Mouse (Mus musculus) heart, embryonic 12.5 days (tissue): Measurements from ENCODE around the gene Zcchc7. TPM values are rescaled to one million over a fixed set of nuclear protein-coding genes. Genes with fewer than 3 reads are reported as not detected.
"Not testable (repeated sequence)": the region's sequence is repeated elsewhere in the genome, so short reads cannot be mapped to it uniquely, and the experiment has no call there.

Experiments used
- ATAC-seq: fragments of 200-750 bp; cut with Nextera tagmentation; 2 replicates; pipeline ENCODE4 v1.8.0; 2017; ENCODE audit warnings: moderate TSS enrichment, moderate library complexity; ENCODE audit not compliant: insufficient number of reproducible peaks, low FRiP score
- H3K27ac ChIP-seq: fragments of 300-500 bp; sonication (generic); 2 replicates; pipeline ENCODE4 v1.5.1; 2016; ENCODE audit warnings: mild to moderate bottlenecking, moderate library complexity; ENCODE audit not compliant: poor library complexity, severe bottlenecking
- H3K27me3 ChIP-seq: fragments of 300-500 bp; sonication (generic); replicated peaks from 2 replicates; pipeline ENCODE4 v1.6.1; 2016; ENCODE audit warnings: mild to moderate bottlenecking, moderate library complexity
- H3K36me3 ChIP-seq: fragments of 300-500 bp; sonication (generic); 2 replicates; pipeline ENCODE4 v1.6.1; 2016; ENCODE audit warnings: mild to moderate bottlenecking, moderate library complexity
- H3K4me1 ChIP-seq: fragments of 300-500 bp; sonication (generic); replicated peaks from 2 replicates; pipeline ENCODE4 v1.6.1; 2016; ENCODE audit warnings: mild to moderate bottlenecking
- H3K4me2 ChIP-seq: fragments of 300-500 bp; sonication (generic); 2 replicates; pipeline ENCODE4 v1.6.1; 2016; ENCODE audit warnings: mild to moderate bottlenecking, moderate library complexity
- H3K4me3 ChIP-seq: fragments of 300-500 bp; sonication (generic); 2 replicates; pipeline ENCODE4 v1.5.1; 2016; ENCODE audit warnings: mild to moderate bottlenecking
- H3K9ac ChIP-seq: fragments of 300-500 bp; sonication (generic); 2 replicates; pipeline ENCODE4 v1.6.1; 2016; ENCODE audit warnings: mild to moderate bottlenecking, moderate library complexity
- H3K9me3 ChIP-seq: fragments of 300-500 bp; sonication (generic); replicated peaks from 2 replicates; pipeline ENCODE4 v1.6.1; 2016; ENCODE audit warnings: mild to moderate bottlenecking, moderate library complexity
- WGBS: fragments of 180-500 bp; shearing (Covaris S2); methylation state at CpG from one replicate; pipeline ENCODE4 v1.1.7; 2016; 5-methylcytosine and 5-hydroxymethylcytosine counted together
- polyA plus RNA-seq: library from polyadenylated mRNA; unstranded; fragments of >200 nt; fragmentation: Nextera tagmentation; extraction: Ambion mirVana; gene quantifications from 2 replicates; pipeline ENCODE4 v1.2.1, GENCODE M21; 2016

Zcchc7 gene
- polyA plus RNA-seq, 1 experiment from 2014 or later = 22.0 TPM

DNA sequence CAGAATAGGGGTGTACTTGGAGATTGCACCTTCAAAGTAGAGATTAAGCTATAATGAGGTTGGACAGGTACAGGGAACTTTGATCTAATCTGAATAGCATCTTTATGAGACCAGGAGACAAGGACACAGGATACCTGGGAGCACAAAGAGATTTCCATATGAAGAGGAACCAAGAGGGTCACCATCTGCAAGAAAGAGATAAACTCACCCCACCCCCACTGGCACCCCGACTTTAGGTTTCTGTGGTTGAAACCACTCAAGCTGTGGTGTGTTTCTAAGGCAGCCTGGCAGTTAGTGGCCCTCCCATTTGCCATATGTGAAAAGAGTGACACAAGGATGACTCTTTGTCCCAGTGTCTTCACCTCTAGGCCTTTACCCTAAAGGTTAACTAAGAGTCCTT is 186.6 kb downstream of the Zcchc7 start:
- Histone ChIP-seq H3K4me2 (no peak overlapping the region), H3K9me3 (no peaks in the 10 kb centered on the region), H3K9ac (no peak overlapping the region), H3K4me1 (no peaks in the 10 kb centered on the region), H3K4me3 (no peak overlapping the region), H3K27ac (no peak overlapping the region), H3K36me3 (no peaks in the 10 kb centered on the region), H3K27me3 (no peaks in the 10 kb centered on the region; the same call in 1 of the 2 replicates)
- WGBS = 81% methylated on average over 1 of the region's 1 CpGs
- ATAC-seq = no peak

DNA sequence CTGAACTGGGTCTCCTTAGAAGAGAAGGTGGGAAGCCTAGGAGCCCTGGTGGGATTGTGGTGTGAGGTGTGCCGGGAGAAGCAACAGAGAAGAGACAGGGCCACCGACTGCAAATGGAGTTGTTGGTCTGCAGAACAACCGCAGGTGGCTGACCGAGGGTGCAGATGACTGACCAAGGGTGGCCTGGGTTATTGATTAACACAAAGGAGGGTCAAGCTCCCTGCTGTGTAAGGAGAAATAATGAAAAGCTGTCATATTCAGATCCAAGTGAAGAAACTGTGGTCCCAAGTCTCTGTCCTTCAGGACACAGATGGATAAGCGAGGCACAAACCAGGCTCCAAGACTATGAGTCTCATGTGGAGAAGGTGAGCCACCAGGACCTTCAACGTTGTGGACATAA is 187.8 kb downstream of the Zcchc7 start:
- no peak for ATAC-seq
- WGBS = 77% methylated on average over 6 of the region's 6 CpGs

DNA sequence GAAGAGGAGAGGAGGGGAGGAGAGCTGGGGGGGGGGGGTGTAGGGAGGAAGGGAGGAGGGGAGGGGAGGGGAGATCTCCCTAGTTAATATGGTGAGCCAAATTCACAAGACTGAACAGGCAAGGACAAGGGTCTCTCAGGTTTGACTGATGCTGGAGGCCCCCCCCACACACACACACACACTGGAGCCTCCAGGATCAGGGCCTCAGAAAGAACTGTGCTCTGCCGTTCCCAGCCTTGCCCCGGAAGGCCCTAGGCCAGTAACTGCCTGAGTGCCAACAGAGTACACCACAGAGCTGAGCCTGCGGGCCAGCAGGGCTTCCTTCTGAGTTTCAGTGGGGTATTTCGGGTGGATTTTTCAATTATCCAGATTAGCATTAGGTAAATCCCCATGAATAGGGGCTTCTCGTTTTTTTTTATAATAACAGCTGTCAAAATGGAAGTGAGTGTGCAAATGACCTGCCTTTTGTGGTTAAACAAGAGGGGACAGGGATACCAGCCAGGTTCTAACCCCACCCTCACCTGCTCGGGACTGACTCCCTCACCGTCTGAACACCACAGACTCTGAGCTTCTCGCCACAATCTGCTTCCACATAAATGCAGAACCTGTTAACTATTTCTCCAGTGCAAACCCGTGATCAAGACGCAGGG is 188.9 kb downstream of the Zcchc7 start:
- no peak for ATAC-seq
- Histone ChIP-seq H3K4me1 (no peaks in the 10 kb centered on the region), H3K9ac (no peak overlapping the region), H3K27ac (no peak overlapping the region), H3K9me3 (no peaks in the 10 kb centered on the region), H3K4me3 (no peak overlapping the region), H3K36me3 (no peaks in the 10 kb centered on the region), H3K27me3 (no peaks in the 10 kb centered on the region; the same call in 1 of the 2 replicates), H3K4me2 (no peak overlapping the region)
- WGBS = 73% methylated on average over 10 of the region's 10 CpGs

More for the DNA sequence above, 187.8 kb downstream of the Zcchc7 start:
- H3K9ac ChIP-seq = no peak overlapping the region
- H3K4me3 ChIP-seq = no peak overlapping the region
- no peaks in the 10 kb centered on the region for H3K36me3 ChIP-seq
- no peaks in the 10 kb centered on the region for H3K4me1 ChIP-seq
- no peaks in the 10 kb centered on the region for H3K9me3 ChIP-seq
- no peak overlapping the region for H3K27ac ChIP-seq
- H3K4me2 ChIP-seq = no peak overlapping the region
- H3K27me3 ChIP-seq = no peaks in the 10 kb centered on the region; the same call in 1 of the 2 replicates

DNA sequence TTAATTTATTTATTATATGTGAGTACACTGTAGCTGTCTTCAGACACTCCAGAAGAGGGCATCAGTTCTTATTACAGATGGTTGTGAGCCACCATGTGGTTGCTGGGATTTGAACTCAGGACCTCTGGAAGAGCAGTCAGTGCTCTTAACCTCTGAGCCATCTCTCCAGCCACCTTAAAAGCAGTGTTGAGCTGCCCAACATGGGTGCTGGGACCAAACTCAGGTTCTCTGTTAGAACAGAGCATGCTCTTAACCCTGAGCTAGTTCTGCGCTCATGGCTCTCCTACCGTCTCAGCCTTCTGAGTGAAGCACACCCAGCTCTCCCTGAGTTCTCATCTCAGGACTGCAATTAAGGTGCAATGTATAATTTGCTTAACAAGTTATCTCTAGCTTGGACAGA is 190.4 kb downstream of the Zcchc7 start:
- not testable (repeated sequence) for H3K4me2 ChIP-seq, H3K9ac ChIP-seq, H3K27ac ChIP-seq, H3K36me3 ChIP-seq, H3K27me3 ChIP-seq, H3K4me1 ChIP-seq, ATAC-seq, H3K9me3 ChIP-seq, H3K4me3 ChIP-seq
- 100% methylated on average over 2 of the region's 2 CpGs for WGBS

DNA sequence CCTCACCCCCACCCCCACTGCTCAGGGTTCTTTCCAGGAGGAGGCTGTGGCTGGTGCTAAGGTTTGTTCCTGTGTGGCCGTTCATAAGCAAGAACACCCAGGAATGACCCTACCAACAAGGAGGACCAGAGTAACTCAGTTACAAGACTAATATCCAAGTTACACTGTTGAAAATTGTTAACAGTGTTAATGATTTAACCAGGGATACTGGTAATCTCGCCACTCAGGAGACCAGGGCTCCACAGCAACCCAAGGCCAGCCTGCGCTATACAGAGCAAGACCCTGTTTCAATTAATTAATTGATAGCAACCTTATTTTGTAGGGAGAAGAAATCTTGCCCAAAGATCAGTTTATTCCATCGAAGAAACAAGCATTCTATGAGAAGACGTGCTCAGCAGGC is 191.8 kb downstream of the Zcchc7 start:
- H3K36me3 ChIP-seq = no peaks in the 10 kb centered on the region
- H3K4me3 ChIP-seq = no peak overlapping the region
- no peaks in the 10 kb centered on the region for H3K27me3 ChIP-seq
- H3K27ac ChIP-seq = no peak overlapping the region
- H3K4me1 ChIP-seq = no peaks in the 10 kb centered on the region
- WGBS = 88% methylated on average over 5 of the region's 5 CpGs
- no peak overlapping the region for H3K9ac ChIP-seq
- no peaks in the 10 kb centered on the region for H3K9me3 ChIP-seq
- no peak for ATAC-seq
- no peak overlapping the region for H3K4me2 ChIP-seq

DNA sequence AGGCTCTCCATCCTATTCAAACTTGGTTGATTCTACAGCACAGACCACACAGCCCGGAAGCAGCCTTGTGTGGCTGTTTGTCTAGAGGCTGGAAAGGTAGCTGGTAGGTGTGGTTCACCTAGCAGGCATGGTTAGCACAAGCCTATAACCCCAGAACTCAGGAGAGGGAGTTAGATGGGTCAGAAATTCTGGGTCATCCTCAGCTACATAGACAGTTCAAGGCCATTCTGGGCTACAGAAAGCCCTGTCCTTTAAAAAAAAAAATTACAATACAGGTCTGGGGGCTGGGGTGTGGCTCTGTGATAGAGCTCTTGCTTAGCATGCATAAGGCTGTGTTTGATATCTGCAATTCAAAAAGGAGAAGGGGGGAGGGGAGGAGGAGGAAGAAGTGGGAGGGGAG is 192.6 kb downstream of the Zcchc7 start:
- no peak overlapping the region for H3K4me3 ChIP-seq
- H3K27me3 ChIP-seq = no peaks in the 10 kb centered on the region
- H3K4me2 ChIP-seq = no peak overlapping the region
- no peaks in the 10 kb centered on the region for H3K36me3 ChIP-seq
- no peak for ATAC-seq
- no peaks in the 10 kb centered on the region for H3K9me3 ChIP-seq
- H3K27ac ChIP-seq = no peak overlapping the region
- no peak overlapping the region for H3K9ac ChIP-seq
- WGBS = 76% methylated on average over 1 of the region's 1 CpGs
- no peaks in the 10 kb centered on the region for H3K4me1 ChIP-seq

DNA sequence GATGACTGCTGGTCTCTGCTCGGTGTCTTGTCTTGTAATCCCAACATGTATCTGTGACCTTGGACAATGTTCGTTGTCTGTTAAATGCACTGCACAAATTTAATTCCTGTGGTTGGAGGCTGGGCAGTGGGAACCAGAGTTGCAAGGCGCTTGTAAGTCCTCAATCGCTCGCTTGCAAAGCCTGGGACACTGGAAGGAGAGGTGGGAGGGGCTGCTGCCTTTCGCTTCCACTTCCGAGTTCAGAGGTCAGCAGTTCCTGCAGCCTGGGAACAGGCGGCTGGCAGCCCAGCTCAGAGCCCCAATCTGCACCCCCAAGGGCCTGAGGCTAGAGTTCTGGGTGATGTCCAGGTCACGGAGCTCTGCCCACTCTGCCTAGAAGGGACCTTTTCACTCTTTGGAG is 197.4 kb downstream of the Zcchc7 start:
- H3K27ac ChIP-seq = no peak overlapping the region
- no peak overlapping the region for H3K4me2 ChIP-seq
- no peak for ATAC-seq
- no peaks in the 10 kb centered on the region for H3K36me3 ChIP-seq
- H3K27me3 ChIP-seq = no peaks in the 10 kb centered on the region
- WGBS = 68% methylated on average over 9 of the region's 9 CpGs
- no peak overlapping the region for H3K9ac ChIP-seq
- H3K4me3 ChIP-seq = no peak overlapping the region
- no peaks in the 10 kb centered on the region for H3K4me1 ChIP-seq
- H3K9me3 ChIP-seq = no peaks in the 10 kb centered on the region

DNA sequence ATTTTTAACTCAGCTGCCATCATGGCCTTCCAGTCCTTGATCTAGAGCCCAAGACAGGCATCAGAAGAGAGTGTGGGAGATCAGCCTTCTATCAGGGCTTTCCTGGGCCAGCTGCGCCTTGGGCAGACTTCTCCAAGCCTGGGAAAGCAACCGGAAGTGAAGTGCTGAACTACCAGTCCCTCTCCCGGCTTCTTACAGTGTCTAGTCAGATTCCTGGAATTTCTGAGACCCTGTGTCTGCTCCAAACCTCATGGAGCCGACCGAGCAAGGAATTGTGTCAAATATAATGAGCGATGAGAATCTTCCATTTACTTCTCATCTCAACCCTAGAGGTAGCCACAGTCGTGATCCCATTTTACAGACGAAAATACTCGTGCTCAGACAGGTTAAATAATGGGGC is 203.1 kb downstream of the Zcchc7 start:
- H3K4me1 ChIP-seq = no peaks in the 10 kb centered on the region
- H3K4me2 ChIP-seq = no peak overlapping the region
- WGBS = 77% methylated on average over 9 of the region's 9 CpGs
- H3K27ac ChIP-seq = no peak overlapping the region
- H3K9me3 ChIP-seq = no peaks in the 10 kb centered on the region
- H3K4me3 ChIP-seq = no peak overlapping the region
- ATAC-seq = no peak
- no peak overlapping the region for H3K9ac ChIP-seq
- H3K27me3 ChIP-seq = no peaks in the 10 kb centered on the region
- no peaks in the 10 kb centered on the region for H3K36me3 ChIP-seq

DNA sequence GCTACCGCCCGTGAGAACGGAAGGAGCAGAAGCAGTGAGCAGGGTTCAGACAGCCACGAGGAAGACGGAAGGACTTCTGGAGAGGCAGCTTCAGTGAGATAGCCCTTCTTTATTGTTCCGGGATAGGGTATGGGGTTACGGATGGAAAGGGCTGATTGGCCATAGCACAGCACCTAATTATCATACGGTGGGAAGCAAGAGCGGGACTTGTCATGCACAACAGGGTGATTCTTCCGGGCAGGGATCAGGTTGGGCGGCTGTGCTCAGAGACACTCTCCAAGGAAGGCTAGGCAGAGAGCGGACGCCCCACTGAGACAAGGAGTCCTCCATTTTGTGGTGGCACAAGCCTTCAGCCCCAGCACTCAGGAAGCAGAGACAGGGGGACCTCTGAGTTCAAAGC is 203.5 kb downstream of the Zcchc7 start:
- Histone ChIP-seq H3K36me3 (no peaks in the 10 kb centered on the region), H3K4me1 (no peaks in the 10 kb centered on the region), H3K9me3 (no peaks in the 10 kb centered on the region), H3K9ac (no peak overlapping the region), H3K27me3 (no peaks in the 10 kb centered on the region), H3K4me2 (no peak overlapping the region), H3K27ac (no peak overlapping the region), H3K4me3 (no peak overlapping the region)
- no peak for ATAC-seq
- WGBS = 86% methylated on average over 13 of the region's 13 CpGs

DNA sequence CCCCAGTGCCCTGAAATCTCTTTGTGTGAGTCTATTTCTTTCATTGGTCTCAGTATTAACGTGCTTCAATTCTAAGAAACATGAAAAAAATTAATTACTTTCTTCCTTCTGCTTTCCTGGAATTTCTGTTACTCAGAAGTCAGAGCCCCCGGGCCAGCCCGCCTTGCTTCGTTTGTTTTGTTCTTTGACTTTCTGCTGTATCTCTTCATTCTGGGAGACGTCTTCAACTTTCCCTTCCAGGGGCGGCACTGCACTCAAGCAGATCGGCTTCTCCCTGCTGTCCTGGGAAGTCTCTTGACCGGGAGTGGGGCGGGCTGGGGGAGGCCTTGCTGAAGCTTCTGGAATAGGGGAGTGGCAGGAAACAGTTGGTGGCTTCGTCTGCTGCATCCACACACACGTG is 207.5 kb downstream of the Zcchc7 start:
- no peaks in the 10 kb centered on the region for H3K4me1 ChIP-seq
- ATAC-seq = no peak

DNA sequence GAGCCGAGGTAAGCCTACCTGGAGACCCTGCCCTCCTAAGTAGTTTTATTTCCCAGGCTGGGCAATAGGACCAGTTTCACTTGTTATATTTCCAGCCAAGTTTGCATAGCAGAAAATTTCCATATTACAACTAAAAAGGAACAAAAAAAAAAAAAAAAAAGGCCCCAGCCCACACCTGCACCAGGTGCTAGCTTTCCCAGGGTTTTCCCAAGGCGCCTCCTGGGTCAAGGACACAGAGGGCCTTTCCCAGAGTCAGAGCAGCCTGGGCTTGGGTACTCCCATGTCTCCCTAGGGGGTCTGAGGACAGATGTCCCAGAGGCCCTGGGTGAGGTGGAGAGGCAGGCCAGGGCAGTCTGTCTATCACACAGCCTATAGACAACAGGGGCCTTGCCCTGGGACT is 209.5 kb downstream of the Zcchc7 start:
- no peaks in the 10 kb centered on the region for H3K9me3 ChIP-seq
- no peak overlapping the region for H3K9ac ChIP-seq
- WGBS = 79% methylated on average over 2 of the region's 2 CpGs
- H3K27ac ChIP-seq = no peak overlapping the region
- no peaks in the 10 kb centered on the region for H3K36me3 ChIP-seq
- no peak for ATAC-seq
- no peak overlapping the region for H3K4me3 ChIP-seq
- H3K4me2 ChIP-seq = no peak overlapping the region
- H3K4me1 ChIP-seq = no peaks in the 10 kb centered on the region
- no peaks in the 10 kb centered on the region; the same call in 1 of the 2 replicates for H3K27me3 ChIP-seq

More for the DNA sequence above, 207.5 kb downstream of the Zcchc7 start:
- Histone ChIP-seq H3K4me3 (no peak overlapping the region), H3K9me3 (no peaks in the 10 kb centered on the region), H3K36me3 (no peaks in the 10 kb centered on the region), H3K4me2 (no peak overlapping the region), H3K27ac (no peak overlapping the region), H3K9ac (no peak overlapping the region), H3K27me3 (no peaks in the 10 kb centered on the region; the same call in 1 of the 2 replicates)
- 66% methylated on average over 11 of the region's 11 CpGs for WGBS

DNA sequence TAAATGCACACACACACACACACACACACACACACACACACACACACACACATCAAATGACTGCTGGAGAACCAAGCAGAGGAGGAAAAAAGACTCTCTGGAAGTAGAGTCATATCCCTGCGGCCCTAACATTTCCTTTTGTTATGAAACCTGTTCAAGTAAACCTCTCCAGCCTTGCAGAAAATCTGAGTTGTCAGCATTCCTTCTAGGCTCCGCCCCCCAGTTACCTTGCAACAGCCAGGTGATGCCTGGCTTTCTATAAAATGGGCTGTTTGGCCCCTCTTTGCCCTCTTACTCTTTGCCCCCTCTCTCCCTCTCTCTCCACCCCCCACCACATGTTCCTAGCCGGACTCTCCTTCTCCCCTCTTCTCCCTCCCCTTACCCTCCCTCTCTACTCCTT is 210.1 kb downstream of the Zcchc7 start:
- no peak for ATAC-seq
- Histone ChIP-seq H3K27ac (no peak overlapping the region), H3K36me3 (no peaks in the 10 kb centered on the region), H3K9ac (no peak overlapping the region), H3K4me2 (no peak overlapping the region), H3K9me3 (no peaks in the 10 kb centered on the region), H3K27me3 (no peaks in the 10 kb centered on the region; the same call in 1 of the 2 replicates), H3K4me1 (no peaks in the 10 kb centered on the region), H3K4me3 (no peak overlapping the region)
- WGBS = 78% methylated on average over 3 of the region's 3 CpGs
